Mouse (Mus musculus): ENCODE results near the gene Tbc1d9.

DNA sequence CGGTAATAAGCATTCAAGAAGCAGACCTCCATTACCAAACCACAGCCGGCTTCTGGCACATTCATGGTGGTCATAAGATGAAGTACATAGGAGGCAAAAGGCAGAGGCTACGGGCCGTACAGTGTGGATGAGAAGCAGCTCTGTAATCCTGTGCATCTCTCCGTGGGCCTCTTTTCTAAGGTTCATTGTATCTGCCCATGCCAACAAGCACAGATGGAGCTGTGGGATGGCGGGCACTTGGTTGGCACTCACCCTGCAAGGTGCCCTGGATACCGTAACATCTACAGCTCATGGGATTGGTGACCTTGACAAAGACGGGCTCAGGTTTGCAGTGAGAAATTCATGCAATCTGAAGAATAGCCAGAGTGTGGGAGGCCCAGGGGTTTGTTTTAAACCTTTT, 54.2 kb downstream of the Tbc1d9 start:
- TF ChIP-seq CTCF (conservative IDR thresholded peaks at IDR 0.05; ENCODE audit: low read length) (no peak), POU5F1 (IDR thresholded peaks at IDR 0.05; ENCODE audit: borderline replicate concordance, low read length) (no peak), NANOG (IDR thresholded peaks at IDR 0.05; ENCODE audit: borderline replicate concordance, low read length) (no peak)
